Mouse (Mus musculus): Measurements from ENCODE around the gene Dnajc19. TPM values are rescaled to one million over a fixed set of nuclear protein-coding genes. Genes with fewer than 3 reads are reported as not detected.

The Dnajc19 gene
- total and polyA plus RNA-seq, 3 experiments = 82.8 to 118 (median 116) TPM

GRCm38 (mm10) chr3:34020382-34021258, 60.5 kb downstream of the Dnajc19 start:
- peaks cover 0 to 3% of the 10 kb centered on the region in 2 experiments for H3K36me3 ChIP-seq (replicated peaks in 1 of 2; ENCODE audit: control insufficient read depth in 1 of 2, insufficient read depth in 1 of 2, low read length in 1 of 2)
- peaks cover 4% of the 10 kb centered on the region for H3K27me3 ChIP-seq (replicated peaks)
- H3K79me2 ChIP-seq (replicated peaks; ENCODE audit: control insufficient read depth, extremely low read depth, insufficient read depth, poor library complexity, severe bottlenecking) = peaks cover 50% of the 10 kb centered on the region
- in situ Hi-C loops (cut with MboI; ENCODE audit: low pct_ligation_motif_present, low pct_unique_long_range_greater_than_20kb, low sequenced_read_pairs) (no loop called here), dilution Hi-C loops (cut with MboI; ENCODE audit: extremely low pct_ligation_motif_present, extremely low pct_unique_long_range_greater_than_20kb, low sequenced_read_pairs) (no loop called here)
- no peaks in the 10 kb centered on the region for H3K9me3 ChIP-seq (replicated peaks; ENCODE audit: low read length)
- H3K4me3 ChIP-seq (replicated peaks in 1 of 3; ENCODE audit: low read depth in 2 of 3, low read length in 2 of 3, poor library complexity in 1 of 3) = peak overlapping the region; percentile 80 to 94 (median 88)
- TF ChIP-seq SMC3 (IDR thresholded peaks at IDR 0.05; ENCODE audit: low read depth, low read length) (no peak), GABPA (IDR thresholded peaks at IDR 0.05; ENCODE audit: insufficient replicate concordance, low read depth, low read length) (no peak), MXI1 (IDR thresholded peaks at IDR 0.05; ENCODE audit: low read depth, low read length) (peak; percentile 59; the same call in 1 of the 2 replicates), SIN3A (IDR thresholded peaks at IDR 0.05; ENCODE audit: low read length) (peak; percentile 57; the same call in 1 of the 2 replicates), PAX5 (IDR thresholded peaks at IDR 0.05; ENCODE audit: low read length) (no peak)
- peak overlapping the region; percentile 98 for H3K4me2 ChIP-seq (ENCODE audit: insufficient read depth, low read depth, poor library complexity, severe bottlenecking)
- peaks cover 4 to 38% of the 10 kb centered on the region in 2 experiments; a peak in 3 of 4 replicates for H3K4me1 ChIP-seq (ENCODE audit: control insufficient read depth in 1 of 2, insufficient read depth in 2 of 2)
- peak overlapping the region; percentile 57 for H3K27ac ChIP-seq (ENCODE audit: insufficient read depth, low read depth)
- DNase-seq (ENCODE audit: extremely low read depth) = no peak
- peak overlapping the region; percentile 98 for H3K9ac ChIP-seq (ENCODE audit: insufficient read depth, low read depth)

DNA sequence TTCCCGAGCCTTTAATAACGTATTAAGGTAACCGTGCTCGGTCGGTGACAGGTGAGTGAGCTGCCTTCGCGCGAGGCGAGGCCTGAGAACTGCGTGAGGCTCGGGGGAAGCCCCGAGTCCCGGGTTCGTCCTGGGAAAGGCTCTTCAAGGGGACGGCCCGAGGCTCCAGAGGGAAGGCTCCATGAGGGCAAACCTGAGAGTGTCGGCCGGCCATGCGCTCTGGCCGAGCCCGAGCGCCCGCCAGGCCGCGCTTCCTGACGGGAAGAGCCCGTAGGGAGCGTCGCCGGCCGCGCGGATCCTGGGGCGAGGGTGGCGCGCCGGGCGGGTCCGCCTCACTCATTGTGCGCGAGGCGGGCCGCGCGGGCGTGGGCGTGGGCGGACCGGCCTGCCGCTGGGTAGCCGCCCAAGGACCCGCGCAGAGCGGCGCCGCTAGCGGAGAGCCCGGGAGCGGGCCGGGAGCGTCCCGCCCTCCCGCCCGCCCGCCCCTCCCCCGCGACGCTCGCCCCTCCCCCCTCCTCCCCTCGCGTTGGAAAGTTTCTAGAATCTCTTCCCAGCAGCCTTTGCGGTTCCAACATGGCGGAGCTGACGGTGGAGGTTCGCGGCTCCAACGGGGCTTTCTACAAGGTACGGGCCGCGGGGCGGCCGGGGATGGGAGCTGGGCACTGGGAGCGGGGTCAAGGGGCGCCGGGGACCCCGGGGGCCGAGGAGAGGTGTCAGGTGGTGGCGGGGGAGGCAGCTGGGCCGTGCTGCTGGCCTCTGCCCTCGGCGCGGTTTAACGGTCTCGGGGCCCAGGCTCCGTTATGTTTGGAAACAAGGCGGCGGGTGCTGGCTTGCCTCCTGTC, 61.4 kb downstream of the Dnajc19 start, which contains the start of gene Fxr1:
TSS of gene Fxr1 (plus strand) at position 404 of the 842 bp plus-strand sequence.
- H3K9ac ChIP-seq (ENCODE audit: insufficient read depth, low read depth) = peak within 1 kb of the TSS; percentile 98
- dilution Hi-C loops (cut with MboI; ENCODE audit: extremely low pct_ligation_motif_present, extremely low pct_unique_long_range_greater_than_20kb, low sequenced_read_pairs) = no loop called here
- TF ChIP-seq NELFE (IDR thresholded peaks at IDR 0.05; ENCODE audit: low read depth, low read length) (peak; percentile 84), IRF4 (IDR thresholded peaks at IDR 0.05; ENCODE audit: low read depth, low read length) (no peak), MXI1 (IDR thresholded peaks at IDR 0.05; ENCODE audit: low read depth, low read length) (peak; percentile 56; the same call in 1 of the 2 replicates), SIN3A (IDR thresholded peaks at IDR 0.05; ENCODE audit: low read length) (peak; percentile 25; the same call in 1 of the 2 replicates), TBP (conservative IDR thresholded peaks at IDR 0.05; ENCODE audit: low read depth, low read length) (peak; percentile 51; the same call in 1 of the 2 replicates), ZMIZ1 (IDR thresholded peaks at IDR 0.05; ENCODE audit: low read depth, low read length) (peak; percentile 62; the same call in 1 of the 2 replicates), TCF12 (IDR thresholded peaks at IDR 0.05; ENCODE audit: low read depth, low read length) (peak; percentile 92), SMC3 (IDR thresholded peaks at IDR 0.05; ENCODE audit: low read depth, low read length) (no peak), POLR2AphosphoS2 (IDR thresholded peaks at IDR 0.05; ENCODE audit: low read depth, low read length) (no peak), HCFC1 (IDR thresholded peaks at IDR 0.05; ENCODE audit: low read depth, low read length) (peak; percentile 73), E2F4 (IDR thresholded peaks at IDR 0.05; ENCODE audit: insufficient replicate concordance, low read depth, low read length) (no peak), KAT2A (IDR thresholded peaks at IDR 0.05; ENCODE audit: insufficient replicate concordance, low read length) (no peak), USF1 (IDR thresholded peaks at IDR 0.05; ENCODE audit: low read depth, low read length) (no peak), MAFK (IDR thresholded peaks at IDR 0.05; ENCODE audit: insufficient replicate concordance, low read length) (no peak), UBTF (IDR thresholded peaks at IDR 0.05; ENCODE audit: low read depth, low read length) (no peak), NRF1 (IDR thresholded peaks at IDR 0.05; ENCODE audit: low read depth, low read length) (0 out of 2 replicates have a peak, but pooled peaks have one; percentile 28), MAX (IDR thresholded peaks at IDR 0.05; ENCODE audit: low read length) (peak; percentile 76; the same call in 1 of the 2 replicates), PAX5 (IDR thresholded peaks at IDR 0.05; ENCODE audit: low read length) (no peak), CTCF (conservative IDR thresholded peaks at IDR 0.05 in 1 of 2, IDR thresholded peaks at IDR 0.05 in 1 of 2; ENCODE audit: low read depth in 2 of 2, low read length in 2 of 2) (no peak), POLR2A (IDR thresholded peaks at IDR 0.05; ENCODE audit: low read depth, low read length) (peak; percentile 94), MAZ (IDR thresholded peaks at IDR 0.05; ENCODE audit: low read depth, low read length) (0 out of 2 replicates have a peak, but pooled peaks have one; percentile 28), JUND (conservative IDR thresholded peaks at IDR 0.05; ENCODE audit: low read depth, low read length) (no peak), CHD1 (IDR thresholded peaks at IDR 0.05; ENCODE audit: low read depth, low read length) (0 out of 2 replicates have a peak, but pooled peaks have one; percentile 50), CHD2 (IDR thresholded peaks at IDR 0.05; ENCODE audit: low read length) (peak; percentile 42; the same call in 1 of the 2 replicates), BHLHE40 (IDR thresholded peaks at IDR 0.05; ENCODE audit: low read depth, low read length) (peak; percentile 37), ZNF384 (IDR thresholded peaks at IDR 0.05; ENCODE audit: low read depth, low read length) (no peak)

More for the DNA sequence above, 61.4 kb downstream of the Dnajc19 start, which contains the start of gene Fxr1:
- peak; percentile 76 for DNase-seq (ENCODE audit: extremely low read depth)
- Histone ChIP-seq H3K79me2 (replicated peaks; ENCODE audit: control insufficient read depth, extremely low read depth, insufficient read depth, poor library complexity, severe bottlenecking) (peaks cover 45% of the 10 kb centered on the region), H3K27me3 (replicated peaks) (peaks cover 4% of the 10 kb centered on the region), H3K36me3 (replicated peaks in 1 of 2; ENCODE audit: control insufficient read depth in 1 of 2, insufficient read depth in 1 of 2, low read length in 1 of 2) (peaks cover 0 to 3% of the 10 kb centered on the region in 2 experiments), H3K4me2 (ENCODE audit: insufficient read depth, low read depth, poor library complexity, severe bottlenecking) (peak within 1 kb of the TSS; percentile 98), H3K9me3 (replicated peaks; ENCODE audit: low read length) (peaks cover 2% of the 10 kb centered on the region), H3K27ac (ENCODE audit: insufficient read depth, low read depth) (peak within 1 kb of the TSS; percentile 57), H3K4me3 (replicated peaks in 1 of 3; ENCODE audit: low read depth in 2 of 3, low read length in 2 of 3, poor library complexity in 1 of 3) (peak within 1 kb of the TSS; percentile 80 to 94 (median 88)), H3K4me1 (ENCODE audit: control insufficient read depth in 1 of 2, insufficient read depth in 2 of 2) (peaks cover 4 to 33% of the 10 kb centered on the region in 2 experiments; a peak in 3 of 4 replicates)
- in situ Hi-C loops (cut with MboI; ENCODE audit: low pct_ligation_motif_present, low pct_unique_long_range_greater_than_20kb, low sequenced_read_pairs) = no loop called here
